Mouse (Mus musculus): ENCODE data around the gene Art5. TPM values are rescaled to one million over a fixed set of nuclear protein-coding genes. Genes with fewer than 3 reads are reported as not detected.

Art5 gene
- total RNA-seq (2014; fragmentation: Nextera tagmentation) (2.2 TPM in 1 of 2 replicates, not detected in the other), total RNA-seq (2017) (not detected in 2 replicates)

DNA sequence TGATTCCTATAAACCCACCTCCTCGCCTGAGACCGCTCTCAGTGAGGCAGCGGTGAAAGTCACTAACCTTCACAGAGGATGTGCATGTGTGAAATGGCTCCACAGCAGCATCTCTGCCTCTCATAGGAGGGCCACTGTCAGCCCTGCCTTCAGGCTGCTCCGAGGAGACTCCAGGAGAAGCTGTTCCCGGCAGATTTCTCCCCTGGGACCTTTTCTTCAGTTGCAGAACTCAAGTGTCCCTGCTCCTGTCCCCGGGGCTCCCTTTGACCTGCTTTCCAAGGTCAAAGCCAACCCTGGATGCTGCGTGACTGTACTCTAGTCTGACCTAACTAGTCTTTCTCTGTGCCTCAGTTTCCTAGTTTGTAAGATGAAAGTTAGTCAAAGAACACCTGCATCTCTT is at the start of gene Art5:
TSS of gene Art5 (minus strand) at position 319 of the 400 bp plus-strand sequence.
- ATAC-seq (replicated peaks; ENCODE audit: low FRiP score, low TSS enrichment, poor library complexity, severe bottlenecking): no peak

DNA sequence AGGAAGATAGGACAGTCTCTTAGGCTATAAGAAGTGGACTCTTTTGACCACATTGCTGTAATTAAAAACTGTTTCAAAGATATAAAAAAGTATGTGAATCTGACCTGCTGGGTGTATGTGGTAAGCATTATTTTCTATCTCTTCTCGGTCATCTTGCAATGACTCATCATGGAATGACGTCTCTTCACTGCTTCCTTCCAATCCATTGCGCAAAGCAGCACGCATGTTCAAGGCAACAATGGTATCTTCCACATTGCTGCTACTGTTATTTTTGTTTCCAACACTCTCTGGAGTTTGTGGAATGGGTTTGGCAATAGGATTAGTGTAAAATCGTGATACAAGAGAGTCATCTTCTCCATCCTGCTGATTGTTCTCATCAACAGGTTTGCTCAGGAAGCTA is 44.4 kb upstream of the Art5 start:
- no peak for ATAC-seq (replicated peaks; ENCODE audit: low FRiP score, low TSS enrichment, poor library complexity, severe bottlenecking)

DNA sequence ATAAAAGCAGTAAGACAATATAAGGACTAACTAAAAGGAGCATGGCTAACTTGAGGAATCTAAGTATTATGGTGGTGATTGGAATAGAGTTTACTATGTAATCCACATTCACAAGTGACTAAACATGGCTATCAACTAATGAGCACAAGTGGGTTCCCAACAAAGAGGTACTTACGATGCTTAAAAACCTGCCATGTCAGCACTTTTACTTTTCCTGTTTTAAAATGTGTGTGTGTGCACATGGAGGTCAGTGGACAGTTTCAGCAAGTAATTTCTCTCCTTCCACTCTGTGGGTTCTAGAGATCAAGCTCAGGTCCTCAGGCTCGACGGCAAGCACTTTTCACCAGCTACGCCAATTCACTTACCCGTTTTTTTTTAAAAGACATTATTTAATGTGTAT is 28.6 kb upstream of the Art5 start:
- no peak for ATAC-seq (replicated peaks; ENCODE audit: low FRiP score, low TSS enrichment, poor library complexity, severe bottlenecking)

DNA sequence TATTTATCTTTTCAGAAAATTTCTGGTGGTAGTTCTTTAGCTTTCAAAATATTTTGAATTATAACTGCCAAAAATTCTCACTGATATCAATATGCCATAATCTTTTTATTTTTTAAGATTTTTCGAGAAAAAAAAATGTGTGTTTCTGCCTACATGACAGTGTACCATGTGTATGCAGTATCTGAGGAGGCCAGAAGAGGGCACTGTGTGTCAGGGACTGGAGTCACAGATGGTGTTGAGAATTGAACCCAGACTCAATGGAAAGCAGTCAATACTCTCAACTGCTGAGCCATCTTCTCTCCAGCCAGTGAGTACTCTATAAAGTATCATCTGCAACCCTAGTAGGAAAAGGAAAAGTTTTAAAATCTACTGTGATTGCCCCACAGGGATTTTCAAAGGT is 28.2 kb upstream of the Art5 start:
- peak; percentile 83 for ATAC-seq (replicated peaks; ENCODE audit: low FRiP score, low TSS enrichment, poor library complexity, severe bottlenecking)

DNA sequence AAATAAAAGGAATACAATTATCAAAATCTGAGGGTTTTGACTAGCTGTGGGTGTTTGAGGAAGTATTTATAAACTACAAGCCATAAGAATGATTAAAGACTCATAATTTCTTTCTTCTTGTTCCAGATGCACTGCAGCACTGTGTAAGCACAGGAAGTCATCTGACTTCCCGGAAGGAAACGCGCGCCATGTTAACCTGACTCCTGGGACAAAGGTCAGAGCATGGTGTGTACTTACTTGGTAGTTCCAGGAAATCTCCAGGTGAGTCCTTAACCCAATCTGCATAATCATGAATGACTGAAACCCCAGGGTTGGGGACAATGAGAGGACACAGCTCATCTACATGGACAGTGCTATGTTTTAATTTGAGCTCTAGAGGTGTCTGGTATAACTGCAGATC is 23.1 kb upstream of the Art5 start:
- ATAC-seq (replicated peaks; ENCODE audit: low FRiP score, low TSS enrichment, poor library complexity, severe bottlenecking): no peak

DNA sequence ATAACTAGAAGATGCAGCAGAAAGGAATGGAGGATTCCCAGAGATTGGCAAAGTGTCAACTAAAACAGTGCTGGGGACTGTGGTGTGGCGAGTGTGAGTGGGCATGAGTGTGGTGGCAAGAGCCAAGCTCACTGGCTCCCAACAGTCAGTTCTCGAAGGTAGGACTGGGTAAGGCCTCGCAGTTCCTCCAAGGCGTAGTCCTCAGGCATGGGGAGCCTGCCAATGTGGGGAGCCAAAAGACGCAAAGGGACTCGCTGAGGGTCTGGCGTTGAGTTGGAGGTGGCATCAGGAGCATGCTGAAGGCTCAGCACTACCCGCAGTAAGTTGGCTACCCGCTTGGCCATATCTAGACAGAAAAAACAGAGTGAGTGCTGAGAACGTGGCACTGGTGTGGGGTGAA is 11.0 kb upstream of the Art5 start:
- ATAC-seq (replicated peaks; ENCODE audit: low FRiP score, low TSS enrichment, poor library complexity, severe bottlenecking): no peak

DNA sequence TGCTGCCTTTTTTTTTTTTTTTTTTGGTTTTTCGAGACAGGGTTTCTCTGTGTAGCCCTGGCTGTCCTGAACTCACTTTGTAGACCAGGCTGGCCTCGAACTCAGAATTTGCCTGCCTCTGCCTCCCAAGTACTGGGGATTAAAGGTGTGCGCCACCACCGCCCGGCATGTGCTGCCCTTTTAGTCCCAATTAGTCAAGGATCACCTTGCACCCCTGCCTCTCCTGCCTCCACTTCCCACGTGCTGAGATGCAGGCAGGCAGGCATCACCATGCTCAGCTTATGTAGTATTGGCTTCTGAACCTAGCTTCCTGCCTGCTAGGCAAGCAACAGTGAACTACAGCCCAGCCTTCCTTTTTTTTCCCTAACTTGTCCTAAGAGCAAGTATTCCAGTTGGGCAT is 8.1 kb upstream of the Art5 start:
- ATAC-seq (replicated peaks; ENCODE audit: low FRiP score, low TSS enrichment, poor library complexity, severe bottlenecking): no peak

DNA sequence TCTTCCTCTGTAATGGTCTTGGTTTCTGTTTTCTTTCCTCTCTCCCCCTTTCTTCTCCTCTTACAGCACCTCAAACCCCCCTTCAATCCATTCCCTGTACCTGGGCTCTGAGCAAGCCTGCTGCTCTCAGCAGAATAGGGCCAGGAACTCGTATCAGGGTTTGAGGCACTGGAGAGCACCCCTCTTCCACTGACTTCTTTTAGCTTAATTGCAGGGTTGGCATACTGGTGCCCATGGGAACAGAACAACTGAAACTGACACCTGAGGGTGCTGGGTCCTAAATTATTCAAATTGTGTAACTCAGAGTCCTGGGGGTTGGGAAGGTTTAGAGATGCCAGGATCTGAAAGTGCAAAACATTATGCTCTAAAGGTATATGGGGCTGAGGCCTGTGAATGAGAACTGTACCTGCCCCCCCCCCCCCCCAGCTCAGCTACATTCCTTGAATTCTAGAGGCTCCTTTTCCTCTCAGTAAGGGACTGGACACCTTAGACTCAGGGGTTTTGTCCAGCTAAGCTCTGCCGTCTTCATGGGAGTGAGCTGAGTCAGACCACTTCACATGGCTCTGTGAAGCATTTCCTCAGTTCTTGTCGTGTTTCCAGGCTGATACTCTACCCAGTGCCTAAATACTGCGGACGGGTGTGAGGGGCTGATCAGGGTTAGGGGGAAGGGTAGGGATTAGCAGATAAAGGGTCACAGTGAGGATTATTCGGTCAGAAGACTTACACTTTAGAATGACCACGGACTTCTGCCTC is 7.5 kb upstream of the Art5 start, which contains the start of gene Chrna10:
TSS of gene Chrna10 (minus strand) at position 250 of the 753 bp plus-strand sequence.
- no peak for ATAC-seq (replicated peaks; ENCODE audit: low FRiP score, low TSS enrichment, poor library complexity, severe bottlenecking)

DNA sequence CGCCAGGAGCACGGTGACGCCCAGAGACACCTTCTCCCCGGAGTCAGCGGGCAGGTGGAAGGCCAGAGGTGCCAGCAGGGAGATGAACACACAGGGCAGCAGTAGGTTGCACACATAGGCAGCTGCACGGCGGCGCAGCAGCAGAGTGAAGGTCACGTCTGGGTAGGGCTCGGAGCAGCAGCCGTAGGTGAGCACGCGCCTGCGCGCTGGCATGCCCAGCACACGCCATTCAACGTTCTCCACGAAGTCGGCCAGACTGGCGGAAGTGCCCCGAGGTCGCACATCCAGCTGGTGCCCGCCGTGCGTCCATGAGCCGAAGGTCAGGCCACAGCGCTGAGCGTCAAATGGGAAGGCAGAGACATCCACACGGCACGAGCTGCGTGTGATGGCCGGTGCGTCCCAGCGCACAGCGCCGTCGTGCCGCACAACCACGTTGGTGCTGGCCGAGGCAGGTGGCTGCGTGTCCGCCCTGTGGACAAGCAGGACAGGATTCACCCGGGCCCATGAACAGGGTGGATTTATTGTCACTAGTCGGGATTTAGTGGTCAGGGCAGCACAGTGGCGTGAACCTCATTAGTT is 4.0 kb upstream of the Art5 start:
- no peak for ATAC-seq (replicated peaks; ENCODE audit: low FRiP score, low TSS enrichment, poor library complexity, severe bottlenecking)

DNA sequence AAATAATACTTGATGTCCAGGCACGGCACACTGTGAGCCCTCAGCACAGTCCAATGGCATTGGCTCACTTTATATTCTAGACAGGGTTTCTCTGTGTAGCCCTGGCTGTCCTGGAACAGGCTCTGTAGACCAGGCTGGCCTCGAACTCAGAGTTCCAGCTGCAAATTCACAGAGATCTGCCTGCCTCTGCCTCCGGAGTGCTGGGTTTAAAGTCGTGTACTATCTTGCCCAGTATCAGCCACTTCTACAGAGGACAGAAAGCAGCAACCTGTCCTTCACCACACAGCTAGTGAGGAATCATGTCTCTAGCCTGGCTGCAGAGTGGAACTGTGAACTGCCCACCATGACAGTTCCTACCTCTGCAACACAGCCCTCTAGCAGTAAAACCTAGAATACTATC is 457 bp upstream of the Art5 start:
- ATAC-seq (replicated peaks; ENCODE audit: low FRiP score, low TSS enrichment, poor library complexity, severe bottlenecking): no peak

DNA sequence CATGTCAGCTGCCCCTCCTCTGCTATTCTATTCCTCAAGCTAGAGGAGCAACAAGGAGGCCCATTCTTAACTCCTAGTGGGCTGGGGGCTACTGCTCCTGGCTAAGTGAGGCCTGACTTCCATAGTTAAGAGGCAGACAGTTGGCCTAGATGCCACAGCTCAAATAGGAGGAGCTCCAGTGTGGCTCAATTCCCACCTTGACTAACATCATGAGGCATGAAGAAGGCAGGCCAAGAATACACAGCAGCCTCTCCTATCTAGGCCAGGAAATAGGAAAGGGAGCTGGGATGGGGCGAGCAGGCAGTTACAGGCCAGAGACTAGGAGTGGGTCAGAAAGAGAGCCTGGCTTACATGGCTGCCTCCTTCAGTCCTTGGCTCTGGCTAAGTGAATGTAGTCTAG is 1.1 kb downstream of the Art5 start:
- ATAC-seq (replicated peaks; ENCODE audit: low FRiP score, low TSS enrichment, poor library complexity, severe bottlenecking): no peak

DNA sequence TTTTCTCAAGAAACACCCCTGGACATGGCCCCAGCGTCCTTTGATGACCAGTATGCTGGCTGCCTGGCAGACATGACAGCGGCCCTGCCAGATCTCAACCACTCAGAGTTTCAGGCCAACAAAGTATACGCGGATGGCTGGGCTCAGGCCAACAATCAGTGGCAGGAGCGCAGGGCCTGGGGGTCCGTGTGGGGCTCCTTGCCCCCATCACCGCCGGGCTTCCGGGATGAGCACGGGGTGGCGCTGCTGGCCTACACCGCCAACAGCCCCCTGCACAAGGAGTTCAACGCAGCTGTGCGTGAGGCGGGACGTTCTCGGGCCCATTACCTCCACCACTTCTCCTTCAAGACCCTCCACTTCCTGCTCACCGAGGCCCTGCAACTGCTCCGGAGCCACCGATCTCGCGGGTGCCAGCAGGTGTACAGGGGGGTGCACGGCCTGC is 2.6 kb downstream of the Art5 start:
- no peak for ATAC-seq (replicated peaks; ENCODE audit: low FRiP score, low TSS enrichment, poor library complexity, severe bottlenecking)

DNA sequence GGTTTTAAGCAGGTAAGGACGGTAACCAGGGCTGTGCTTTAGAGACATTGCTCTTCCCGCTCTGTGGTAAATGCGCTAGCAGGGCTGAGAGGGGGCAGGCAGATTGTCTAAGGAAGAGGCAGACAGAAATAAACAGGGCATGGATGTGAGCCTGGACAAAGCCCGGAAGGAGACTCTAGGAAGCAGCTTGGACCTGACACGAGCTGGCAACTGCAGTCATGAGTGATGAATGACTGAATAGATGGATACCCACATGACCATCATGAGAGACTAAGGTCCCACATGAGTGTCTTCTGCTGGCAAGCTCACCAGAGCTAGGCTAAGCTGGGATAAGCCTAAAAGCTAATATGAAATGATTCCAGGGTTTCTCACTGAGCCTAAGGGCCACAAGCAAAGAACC is 5.2 kb downstream of the Art5 start:
- no peak for ATAC-seq (replicated peaks; ENCODE audit: low FRiP score, low TSS enrichment, poor library complexity, severe bottlenecking)

DNA sequence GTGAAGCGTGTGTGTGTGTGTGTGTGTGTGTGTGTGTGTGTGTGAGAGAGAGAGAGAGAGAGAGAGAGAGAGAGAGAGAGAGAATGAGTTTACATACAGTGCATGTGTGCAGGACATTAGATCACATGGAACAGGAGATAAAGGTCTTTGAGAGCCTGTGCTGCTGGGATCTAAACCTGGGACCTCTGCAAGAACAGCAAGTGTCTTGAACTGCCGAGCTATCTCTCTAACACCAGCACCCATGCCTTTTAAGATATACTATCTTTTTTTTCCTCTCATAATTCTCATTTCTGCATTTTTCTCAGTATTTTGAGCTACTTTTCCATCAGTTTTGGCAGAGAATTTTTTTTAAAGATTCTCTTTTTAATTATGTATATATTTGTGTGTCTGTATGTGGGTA is 5.7 kb downstream of the Art5 start:
- peak; percentile 73 for ATAC-seq (replicated peaks; ENCODE audit: low FRiP score, low TSS enrichment, poor library complexity, severe bottlenecking)

DNA sequence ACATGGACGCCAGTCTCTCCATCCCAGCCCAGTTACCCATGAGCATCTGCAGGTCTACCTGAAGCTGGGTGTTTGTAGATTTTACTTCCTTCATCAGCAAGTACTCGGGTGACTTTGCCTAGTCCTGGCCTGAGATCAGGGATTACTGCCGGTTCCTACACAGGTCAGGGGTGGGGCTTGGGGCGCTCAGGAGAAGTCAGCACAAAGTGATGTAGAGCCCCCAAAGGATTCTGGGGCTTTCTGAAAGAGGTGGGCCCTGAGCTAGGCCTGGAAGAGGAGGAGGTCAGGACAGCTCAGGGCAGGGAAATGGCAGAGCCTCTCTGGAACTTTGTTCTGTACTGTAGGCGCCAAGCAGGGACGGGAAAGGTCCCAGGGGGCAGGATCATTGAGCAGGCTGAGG is 6.6 kb downstream of the Art5 start:
- ATAC-seq (replicated peaks; ENCODE audit: low FRiP score, low TSS enrichment, poor library complexity, severe bottlenecking): no peak

DNA sequence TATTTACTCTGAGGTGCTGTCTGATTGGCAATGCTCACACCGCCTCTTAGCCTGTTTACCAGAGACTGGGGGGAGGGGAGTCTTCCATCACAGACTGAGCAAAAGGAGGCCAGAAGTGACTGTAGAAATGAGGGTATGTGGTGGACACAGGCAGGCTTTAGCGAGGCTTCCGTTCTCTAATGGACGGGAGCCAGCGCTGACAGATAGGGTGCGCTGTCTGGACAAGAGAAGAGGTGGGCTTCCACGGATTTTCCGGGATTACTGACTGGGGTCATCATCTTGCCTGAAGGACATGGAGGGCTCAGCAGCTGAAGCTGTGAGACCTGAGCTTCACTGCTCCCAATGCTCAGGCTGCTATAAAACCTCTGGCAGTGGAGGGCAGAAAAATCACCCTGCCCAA is 7.0 kb downstream of the Art5 start:
- no peak for ATAC-seq (replicated peaks; ENCODE audit: low FRiP score, low TSS enrichment, poor library complexity, severe bottlenecking)

DNA sequence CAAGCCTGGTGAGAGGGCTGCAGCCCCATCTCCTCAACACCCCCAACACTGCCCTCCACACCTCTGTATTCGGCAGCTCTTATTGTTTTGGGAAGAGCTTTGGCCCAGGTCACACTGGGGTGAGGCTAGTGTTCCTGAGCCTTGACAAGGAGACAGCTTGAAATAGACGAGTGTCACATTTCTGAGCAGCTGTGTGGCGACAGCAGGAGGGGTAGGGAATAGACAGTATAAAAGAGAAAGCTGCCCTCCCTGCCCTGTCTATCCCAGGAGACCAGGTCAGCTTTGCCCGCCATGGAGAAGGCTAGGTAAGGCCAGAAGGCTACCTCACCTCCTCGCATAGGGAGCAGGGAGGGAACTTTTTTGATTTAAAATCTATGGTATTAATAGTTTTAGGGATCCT is 7.8 kb downstream of the Art5 start, which contains the start of gene Art1:
TSS of gene Art1 (plus strand) at position 257 of the 400 bp plus-strand sequence.
- no peak for ATAC-seq (replicated peaks; ENCODE audit: low FRiP score, low TSS enrichment, poor library complexity, severe bottlenecking)

DNA sequence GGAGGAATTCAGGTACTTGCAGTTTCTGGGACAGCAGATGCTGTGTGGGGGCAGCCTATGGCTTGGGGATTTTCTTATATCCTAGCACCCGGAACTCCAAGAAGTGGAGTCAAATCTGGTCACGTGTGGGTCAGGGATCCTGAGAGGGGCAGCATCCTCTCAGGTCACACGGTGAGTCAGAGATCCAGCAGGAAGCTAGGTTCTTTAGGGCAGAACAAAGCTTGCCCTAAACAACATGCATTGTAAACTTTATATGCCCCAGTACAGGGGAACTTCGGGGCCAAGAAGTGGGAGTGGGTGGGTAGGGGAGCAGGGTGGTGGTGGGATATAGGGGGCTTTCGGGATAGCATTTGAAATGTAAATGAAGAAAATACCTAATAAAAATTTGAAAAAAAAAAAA is 8.4 kb downstream of the Art5 start:
- ATAC-seq (replicated peaks; ENCODE audit: low FRiP score, low TSS enrichment, poor library complexity, severe bottlenecking): no peak

DNA sequence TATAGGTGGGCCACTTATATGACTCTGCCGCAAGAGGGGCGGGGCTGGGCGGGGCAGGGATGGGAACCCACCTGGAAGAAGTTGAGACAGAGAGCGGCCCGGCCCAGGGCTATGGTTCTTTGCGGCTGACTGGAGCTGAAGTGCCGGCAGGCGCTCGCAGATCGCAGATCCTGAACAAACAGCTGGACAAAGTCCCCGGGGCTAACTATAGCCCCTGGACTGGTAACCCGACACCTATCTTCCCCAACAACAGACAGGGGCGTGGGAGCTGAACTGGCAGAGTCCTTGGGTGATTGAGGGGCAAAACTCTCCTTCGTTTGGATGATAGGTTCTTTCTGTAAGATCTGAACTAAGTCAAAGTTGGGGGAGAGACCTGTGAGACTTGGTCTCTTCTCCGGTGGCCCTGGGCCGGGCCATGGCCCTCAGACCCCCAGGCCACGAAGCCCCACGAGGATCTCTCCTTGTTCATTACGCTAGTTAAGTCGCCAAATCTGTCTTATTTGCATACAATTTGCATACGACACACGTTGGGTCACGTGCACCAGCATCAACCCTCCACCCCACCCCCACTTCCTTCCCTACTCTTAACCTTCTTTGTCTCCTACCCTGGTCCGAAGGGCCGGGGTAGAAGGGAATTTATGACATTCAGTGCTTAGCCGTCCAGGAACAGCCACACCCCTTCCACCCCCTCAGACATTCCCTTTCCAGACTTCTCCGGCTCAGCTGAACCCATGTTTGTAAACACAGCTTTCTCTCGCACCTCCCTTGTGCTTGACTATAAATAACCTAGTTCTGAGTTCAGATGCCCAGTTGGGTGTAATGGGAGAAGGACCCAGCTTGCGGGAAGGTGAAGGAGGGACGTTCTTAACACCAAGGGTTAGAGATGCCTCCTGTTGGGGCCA is 9.3 kb downstream of the Art5 start:
- ATAC-seq (replicated peaks; ENCODE audit: low FRiP score, low TSS enrichment, poor library complexity, severe bottlenecking): peak; percentile 69

DNA sequence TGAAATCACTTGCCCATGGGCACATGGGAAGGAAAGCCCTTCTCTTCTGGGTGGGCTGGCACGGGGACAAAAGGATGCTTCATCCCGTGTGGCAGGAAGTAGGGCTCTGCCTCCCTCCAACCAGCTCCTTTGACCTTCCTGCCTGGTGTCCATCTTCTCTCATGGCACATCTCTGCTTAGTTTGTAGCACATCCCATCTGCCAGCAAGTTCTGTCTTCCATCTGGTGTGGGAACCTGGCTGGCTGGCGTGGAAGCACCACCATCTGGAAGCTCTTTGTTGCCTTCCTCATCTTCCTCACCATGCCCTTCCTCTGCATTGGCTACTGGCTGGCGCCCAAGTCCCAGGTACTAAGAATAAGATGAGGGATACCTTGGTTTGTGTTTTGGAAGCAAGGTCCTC is 22.0 kb downstream of the Art5 start:
- ATAC-seq (replicated peaks; ENCODE audit: low FRiP score, low TSS enrichment, poor library complexity, severe bottlenecking): no peak
